Mouse (Mus musculus): ENCODE measurements at regions not wholly inside any gene's neighbourhood (a gene's known extent, or its start where the extent isn't known, plus 50 kb on each side); places are given as distances from the start of the nearest gene placed in this dataset.
"Not testable (repeated sequence)": the region's sequence is repeated elsewhere in the genome, so short reads cannot be mapped to it uniquely, and the experiment has no call there.

DNA sequence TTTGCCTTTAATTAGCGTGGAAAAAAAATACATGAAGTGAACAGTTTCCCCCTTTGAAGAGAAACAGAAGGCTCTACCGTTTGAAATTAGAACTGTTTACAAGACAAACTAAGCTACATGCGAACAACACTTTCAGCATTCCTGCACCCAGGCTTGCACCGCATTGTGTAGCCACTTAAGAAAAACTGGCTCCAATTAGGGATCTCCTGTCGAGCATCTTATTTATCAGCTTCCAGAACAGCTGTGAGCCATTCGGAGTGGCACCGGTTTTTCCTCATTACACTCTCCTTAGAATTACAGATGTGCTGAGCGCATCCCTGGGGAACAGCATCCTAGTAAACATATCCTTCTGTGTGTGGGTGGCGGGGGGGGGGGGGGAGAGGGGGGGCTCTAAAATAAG is 567.0 kb upstream of the Got2 start:
- Histone ChIP-seq H3K9ac (ENCODE audit: low read depth, low read length, severe bottlenecking) (no peak overlapping the region), H3K4me3 (replicated peaks; ENCODE audit: low read length) (peak overlapping the region; percentile 9), H3K27me3 (ENCODE audit: control insufficient read depth, insufficient read depth, low read length) (no peaks in the 10 kb centered on the region), H3K27ac (replicated peaks; ENCODE audit: low read depth, low read length) (no peak overlapping the region), H3K4me2 (replicated peaks; ENCODE audit: low read depth, low read length, severe bottlenecking) (peak overlapping the region; percentile 35), H3K9me3 (ENCODE audit: control insufficient read depth, low read length) (no peaks in the 10 kb centered on the region), H3K36me3 (ENCODE audit: control insufficient read depth, insufficient read depth, low read length) (no peaks in the 10 kb centered on the region), H3K4me1 (ENCODE audit: control insufficient read depth, insufficient read depth, low read length) (0 out of 2 replicates have a peak, but pooled peaks cover 3% of the 10 kb centered on the region)
- ATAC-seq (ENCODE audit: low FRiP score, low read depth) (no peak), DNase-seq (ENCODE audit: low spot score) (peak; percentile 20)
- no peak for TF ChIP-seq POLR2A (IDR thresholded peaks at IDR 0.05; ENCODE audit: borderline replicate concordance, extremely low read depth, insufficient read depth, insufficient read length)
- 9% methylated on average over 9 of the region's 9 CpGs for WGBS

- 50% methylated on average over 1 of the region's 1 CpGs for WGBS
- no peak overlapping the region for H3K4me2 ChIP-seq (replicated peaks; ENCODE audit: low read depth, low read length, severe bottlenecking)
- no peak for TF ChIP-seq POLR2A (IDR thresholded peaks at IDR 0.05; ENCODE audit: borderline replicate concordance, extremely low read depth, insufficient read depth, insufficient read length)
- H3K4me3 ChIP-seq (replicated peaks; ENCODE audit: low read length): no peak overlapping the region
- H3K4me1 ChIP-seq (ENCODE audit: control insufficient read depth, insufficient read depth, low read length): no peaks in the 10 kb centered on the region
- no peaks in the 10 kb centered on the region for H3K27me3 ChIP-seq (ENCODE audit: control insufficient read depth, insufficient read depth, low read length)
- H3K9ac ChIP-seq (ENCODE audit: low read depth, low read length, severe bottlenecking): no peak overlapping the region
- H3K36me3 ChIP-seq (ENCODE audit: control insufficient read depth, insufficient read depth, low read length): no peaks in the 10 kb centered on the region
- H3K27ac ChIP-seq (replicated peaks; ENCODE audit: low read depth, low read length): no peak overlapping the region
- DNase-seq (ENCODE audit: low spot score) (no peak), ATAC-seq (ENCODE audit: low FRiP score, low read depth) (no peak)
- no peaks in the 10 kb centered on the region for H3K9me3 ChIP-seq (ENCODE audit: control insufficient read depth, low read length)
Observed at GRCm38 (mm10) chr8:96429708-96430107, 541.4 kb upstream of the Got2 start.

GRCm38 (mm10) chr8:96426900-96427299 is 538.6 kb upstream of the Got2 start:
- Histone ChIP-seq H3K9ac (ENCODE audit: low read depth, low read length, severe bottlenecking) (no peak overlapping the region), H3K4me2 (replicated peaks; ENCODE audit: low read depth, low read length, severe bottlenecking) (no peak overlapping the region), H3K9me3 (ENCODE audit: control insufficient read depth, low read length) (no peaks in the 10 kb centered on the region), H3K27ac (replicated peaks; ENCODE audit: low read depth, low read length) (no peak overlapping the region), H3K27me3 (ENCODE audit: control insufficient read depth, insufficient read depth, low read length) (no peaks in the 10 kb centered on the region), H3K36me3 (ENCODE audit: control insufficient read depth, insufficient read depth, low read length) (no peaks in the 10 kb centered on the region), H3K4me1 (ENCODE audit: control insufficient read depth, insufficient read depth, low read length) (no peaks in the 10 kb centered on the region), H3K4me3 (replicated peaks; ENCODE audit: low read length) (no peak overlapping the region)
- no peak for TF ChIP-seq POLR2A (IDR thresholded peaks at IDR 0.05; ENCODE audit: borderline replicate concordance, extremely low read depth, insufficient read depth, insufficient read length)
- no peak for ATAC-seq (ENCODE audit: low FRiP score, low read depth)
- no peak for DNase-seq (ENCODE audit: low spot score)
- 52% methylated on average over 1 of the region's 1 CpGs for WGBS

- no peak overlapping the region for H3K27ac ChIP-seq (replicated peaks; ENCODE audit: low read depth, low read length)
- 55% methylated on average over 1 of the region's 1 CpGs for WGBS
- H3K4me2 ChIP-seq (replicated peaks; ENCODE audit: low read depth, low read length, severe bottlenecking): no peak overlapping the region
- no peak for ATAC-seq (ENCODE audit: low FRiP score, low read depth)
- no peaks in the 10 kb centered on the region for H3K9me3 ChIP-seq (ENCODE audit: control insufficient read depth, low read length)
- no peaks in the 10 kb centered on the region for H3K4me1 ChIP-seq (ENCODE audit: control insufficient read depth, insufficient read depth, low read length)
- H3K4me3 ChIP-seq (replicated peaks; ENCODE audit: low read length): no peak overlapping the region
- no peak for TF ChIP-seq POLR2A (IDR thresholded peaks at IDR 0.05; ENCODE audit: borderline replicate concordance, extremely low read depth, insufficient read depth, insufficient read length)
- no peak overlapping the region for H3K9ac ChIP-seq (ENCODE audit: low read depth, low read length, severe bottlenecking)
- no peaks in the 10 kb centered on the region for H3K36me3 ChIP-seq (ENCODE audit: control insufficient read depth, insufficient read depth, low read length)
- no peaks in the 10 kb centered on the region for H3K27me3 ChIP-seq (ENCODE audit: control insufficient read depth, insufficient read depth, low read length)
- DNase-seq (ENCODE audit: low spot score): peak; percentile 4
Observed at GRCm38 (mm10) chr8:96409601-96410000, 521.3 kb upstream of the Got2 start.

GRCm38 (mm10) chr8:96404549-96405145 is 516.3 kb upstream of the Got2 start:
- DNase-seq (ENCODE audit: low spot score) (no peak), ATAC-seq (ENCODE audit: low FRiP score, low read depth) (no peak)
- Histone ChIP-seq H3K27ac (replicated peaks; ENCODE audit: low read depth, low read length) (no peak overlapping the region), H3K36me3 (ENCODE audit: control insufficient read depth, insufficient read depth, low read length) (no peaks in the 10 kb centered on the region), H3K9ac (ENCODE audit: low read depth, low read length, severe bottlenecking) (no peak overlapping the region), H3K4me1 (ENCODE audit: control insufficient read depth, insufficient read depth, low read length) (no peaks in the 10 kb centered on the region), H3K4me2 (replicated peaks; ENCODE audit: low read depth, low read length, severe bottlenecking) (no peak overlapping the region), H3K27me3 (ENCODE audit: control insufficient read depth, insufficient read depth, low read length) (no peaks in the 10 kb centered on the region), H3K9me3 (ENCODE audit: control insufficient read depth, low read length) (no peaks in the 10 kb centered on the region), H3K4me3 (replicated peaks; ENCODE audit: low read length) (no peak overlapping the region)
- TF ChIP-seq POLR2A (IDR thresholded peaks at IDR 0.05; ENCODE audit: borderline replicate concordance, extremely low read depth, insufficient read depth, insufficient read length): no peak
- WGBS: 92% methylated on average over 15 of the region's 15 CpGs

DNA sequence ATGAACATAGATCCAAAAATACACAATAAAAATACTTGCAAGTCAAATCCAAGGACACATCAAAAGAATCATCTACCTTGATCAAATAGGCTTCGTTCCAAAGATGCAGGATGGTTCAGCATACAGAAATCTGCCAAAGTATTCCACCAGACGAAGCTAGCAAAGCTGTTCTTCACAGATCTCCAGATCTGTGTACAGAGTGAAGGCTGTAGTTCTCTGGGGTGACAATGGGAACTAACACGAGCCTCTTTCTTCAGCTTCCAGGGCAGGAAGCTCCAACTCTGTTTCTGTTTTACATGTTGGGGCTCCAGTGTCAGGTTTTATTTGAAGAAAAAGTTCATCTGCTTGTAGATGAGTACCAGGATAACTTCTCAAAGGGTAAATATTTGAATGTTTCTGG is 515.3 kb upstream of the Got2 start:
- no peak for TF ChIP-seq POLR2A (IDR thresholded peaks at IDR 0.05; ENCODE audit: borderline replicate concordance, extremely low read depth, insufficient read depth, insufficient read length)
- no peak overlapping the region for H3K4me2 ChIP-seq (replicated peaks; ENCODE audit: low read depth, low read length, severe bottlenecking)
- no peak overlapping the region for H3K4me3 ChIP-seq (replicated peaks; ENCODE audit: low read length)
- H3K4me1 ChIP-seq (ENCODE audit: control insufficient read depth, insufficient read depth, low read length): no peaks in the 10 kb centered on the region
- H3K9ac ChIP-seq (ENCODE audit: low read depth, low read length, severe bottlenecking): no peak overlapping the region
- H3K27me3 ChIP-seq (ENCODE audit: control insufficient read depth, insufficient read depth, low read length): no peaks in the 10 kb centered on the region
- no peaks in the 10 kb centered on the region for H3K36me3 ChIP-seq (ENCODE audit: control insufficient read depth, insufficient read depth, low read length)
- ATAC-seq (ENCODE audit: low FRiP score, low read depth): no peak
- no peaks in the 10 kb centered on the region for H3K9me3 ChIP-seq (ENCODE audit: control insufficient read depth, low read length)
- H3K27ac ChIP-seq (replicated peaks; ENCODE audit: low read depth, low read length): no peak overlapping the region
- WGBS: 60% methylated on average over 3 of the region's 3 CpGs
- DNase-seq (ENCODE audit: low spot score): no peak

DNA sequence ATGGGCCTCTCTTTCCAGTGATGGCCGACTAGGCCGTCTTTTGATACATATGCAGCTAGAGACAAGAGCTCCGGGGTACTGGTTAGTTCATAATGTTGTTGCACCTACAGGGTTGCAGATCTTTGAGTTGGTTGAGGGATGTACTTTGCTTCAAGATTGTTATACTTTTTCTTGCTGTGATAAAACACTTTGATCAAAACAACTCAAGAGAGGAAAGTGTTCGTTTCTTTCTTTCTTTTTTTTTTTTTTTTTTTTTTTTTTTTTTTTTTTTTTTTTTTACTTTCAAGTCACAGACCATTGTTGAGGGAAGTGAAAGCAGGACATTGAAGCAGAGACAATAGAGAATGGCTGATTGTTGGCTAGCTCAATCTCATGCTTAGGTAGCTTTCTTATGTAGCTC is 511.0 kb upstream of the Got2 start:
- WGBS: 86% methylated on average over 4 of the region's 4 CpGs
- not testable (repeated sequence) for H3K27ac ChIP-seq (replicated peaks; ENCODE audit: low read depth, low read length); DNase-seq (ENCODE audit: low spot score); H3K4me1 ChIP-seq (ENCODE audit: control insufficient read depth, insufficient read depth, low read length); H3K9ac ChIP-seq (ENCODE audit: low read depth, low read length, severe bottlenecking); ATAC-seq (ENCODE audit: low FRiP score, low read depth); H3K9me3 ChIP-seq (ENCODE audit: control insufficient read depth, low read length); H3K4me2 ChIP-seq (replicated peaks; ENCODE audit: low read depth, low read length, severe bottlenecking); H3K36me3 ChIP-seq (ENCODE audit: control insufficient read depth, insufficient read depth, low read length); H3K4me3 ChIP-seq (replicated peaks; ENCODE audit: low read length); H3K27me3 ChIP-seq (ENCODE audit: control insufficient read depth, insufficient read depth, low read length)
